Mouse (Mus musculus) activated CD4-positive, CD25-positive, alpha-beta regulatory T cell, adult 4 months (primary cell): ENCODE results near the gene Emcn. TPM values are rescaled to one million over a fixed set of nuclear protein-coding genes. Genes with fewer than 3 reads are reported as not detected.

Experiments
- ATAC-seq: one replicate; pipeline ENCODE4 v1.8.0; 2017
- polyA plus RNA-seq, 2 experiments: library from polyadenylated mRNA; unstranded; fragments of 100-300 nt; shearing (Covaris generic); gene quantifications; one replicate each; pipeline ENCODE4 v1.2.1; 2017

The Emcn gene
- polyA plus RNA-seq, 2 experiments from 2014 or later, result 0.09 TPM; not detected in 1

- no peak for ATAC-seq
Observed at GRCm38 (mm10) chr3:137415451-137416086, 74.7 kb downstream of the Emcn start.

GRCm38 (mm10) chr3:137418636-137419035, 77.8 kb downstream of the Emcn start:
- ATAC-seq, result no peak

- no peak for ATAC-seq
Observed at GRCm38 (mm10) chr3:137429516-137429915, 88.6 kb downstream of the Emcn start.

GRCm38 (mm10) chr3:137464902-137465629, 124.2 kb downstream of the Emcn start:
- no peak for ATAC-seq

GRCm38 (mm10) chr3:137465953-137466352, 125.1 kb downstream of the Emcn start:
- ATAC-seq, result no peak

GRCm38 (mm10) chr3:137466766-137467165, 125.9 kb downstream of the Emcn start:
- no peak for ATAC-seq

GRCm38 (mm10) chr3:137467386-137467785, 126.5 kb downstream of the Emcn start:
- ATAC-seq, result no peak

GRCm38 (mm10) chr3:137472145-137472544, 131.3 kb downstream of the Emcn start:
- ATAC-seq, result no peak

GRCm38 (mm10) chr3:137479761-137480339, 139.0 kb downstream of the Emcn start:
- no peak for ATAC-seq

- ATAC-seq, result no peak
Observed at GRCm38 (mm10) chr3:137481157-137481556, 140.3 kb downstream of the Emcn start.
